Mouse (Mus musculus) small intestine, adult 2 months (tissue): ENCODE data around the gene Hinfp. TPM values are rescaled to one million over a fixed set of nuclear protein-coding genes. Genes with fewer than 3 reads are reported as not detected.

ENCODE experiments used
- H3K27ac ChIP-seq: fragments of 200-500 bp; 2 replicates; pipeline ENCODE4 v1.5.1; 2012; ENCODE audit warnings: low read depth, low read length, control low read depth, inconsistent platforms; ENCODE audit not compliant: insufficient read depth
- H3K27me3 ChIP-seq: fragments of 200-500 bp; 2 replicates; pipeline ENCODE4 v1.6.1; 2012; ENCODE audit warnings: mild to moderate bottlenecking, moderate library complexity, low read length, inconsistent platforms; ENCODE audit not compliant: control insufficient read depth, insufficient read depth
- H3K36me3 ChIP-seq: fragments of 200-500 bp; 2 replicates; pipeline ENCODE4 v1.6.1; 2012; ENCODE audit warnings: mild to moderate bottlenecking, low read length, control low read depth, inconsistent platforms; ENCODE audit not compliant: control insufficient read depth, insufficient read depth
- H3K4me1 ChIP-seq: fragments of 200-500 bp; 2 replicates; pipeline ENCODE4 v1.6.1; 2012; ENCODE audit warnings: low read length, inconsistent platforms, mixed read lengths; ENCODE audit not compliant: control insufficient read depth, insufficient read depth, insufficient read length
- H3K4me3 ChIP-seq: fragments of 200-500 bp; 2 replicates; pipeline ENCODE4 v1.5.1; 2012; ENCODE audit warnings: low read depth, mild to moderate bottlenecking, control low read depth, inconsistent platforms, low read length, moderate library complexity
- CTCF ChIP-seq: fragments of 200-500 bp; IDR thresholded peaks from 2 replicates; pipeline ENCODE4 v1.5.1; 2012; ENCODE audit warnings: low read depth, mild to moderate bottlenecking, control low read depth, inconsistent platforms, low read length, moderate library complexity, mixed read lengths; ENCODE audit not compliant: insufficient replicate concordance, insufficient read length; ENCODE audit errors: extremely low read depth
- POLR2A ChIP-seq: fragments of 200-500 bp; IDR thresholded peaks from 2 replicates; pipeline ENCODE4 v1.6.1; 2012; ENCODE audit warnings: low read depth, mild to moderate bottlenecking, control low read depth, inconsistent platforms, low read length, moderate library complexity
- WGBS: fragments of 180-500 bp; shearing (Covaris S2); methylation state at CpG from one replicate; pipeline ENCODE4 v1.1.7; 2018; 5-methylcytosine and 5-hydroxymethylcytosine counted together
- polyA plus RNA-seq: library from polyadenylated mRNA; depleted of rRNA; stranded (reverse); fragments of >200 nt; gene quantifications from 2 replicates; pipeline ENCODE4 v1.2.3, GENCODE M21; 2012; rRNA removed

Gene Hinfp
- polyA plus RNA-seq, result 20.6 and 20.8 TPM in 2 replicates

DNA sequence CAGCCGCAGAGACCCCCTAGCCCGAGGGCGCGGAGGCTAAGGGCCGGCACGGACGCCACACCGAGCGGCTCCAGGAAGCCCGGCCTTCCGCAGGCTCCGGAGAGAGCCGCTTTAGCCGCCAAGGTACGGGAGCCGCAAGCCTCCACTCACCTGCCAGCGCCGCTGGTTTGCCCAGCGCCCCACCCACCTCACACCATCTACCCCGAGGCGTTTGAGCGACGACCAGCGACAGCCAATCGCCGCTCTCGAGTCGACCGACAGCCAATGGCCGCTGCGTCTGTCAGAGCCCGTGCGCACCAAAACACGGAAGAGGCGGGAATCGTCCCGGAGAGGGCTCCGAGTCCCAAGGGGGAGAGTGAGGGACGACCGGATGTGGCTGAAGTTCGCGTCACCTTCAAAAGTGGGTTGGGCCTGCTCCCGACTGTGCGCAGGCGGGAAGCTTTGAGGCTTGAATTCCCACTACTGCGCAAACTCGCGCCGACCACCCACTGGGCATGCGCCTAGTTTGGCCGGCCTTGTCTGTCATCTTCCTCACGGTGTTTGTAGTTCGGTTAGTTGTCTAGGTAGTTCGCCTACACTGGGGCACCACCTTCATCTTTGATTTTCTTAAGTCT lies at the start of gene Hinfp:
Gene Hinfp (minus strand): TSS at position 206 of the 614 bp plus-strand sequence.
- H3K4me3 ChIP-seq, result peak within 1 kb of the TSS; percentile 83
- TF ChIP-seq POLR2A (peak; percentile 73), CTCF (no peak)
- H3K4me1 ChIP-seq, result peaks cover 6% of the 10 kb centered on the region; the same call in 1 of the 2 replicates
- peaks cover 28% of the 10 kb centered on the region for H3K36me3 ChIP-seq
- peak within 1 kb of the TSS; percentile 71 for H3K27ac ChIP-seq
- whole genome bisulfite sequencing, result under 1% methylated on average over 54 of the region's 54 CpGs
- no peaks in the 10 kb centered on the region for H3K27me3 ChIP-seq

DNA sequence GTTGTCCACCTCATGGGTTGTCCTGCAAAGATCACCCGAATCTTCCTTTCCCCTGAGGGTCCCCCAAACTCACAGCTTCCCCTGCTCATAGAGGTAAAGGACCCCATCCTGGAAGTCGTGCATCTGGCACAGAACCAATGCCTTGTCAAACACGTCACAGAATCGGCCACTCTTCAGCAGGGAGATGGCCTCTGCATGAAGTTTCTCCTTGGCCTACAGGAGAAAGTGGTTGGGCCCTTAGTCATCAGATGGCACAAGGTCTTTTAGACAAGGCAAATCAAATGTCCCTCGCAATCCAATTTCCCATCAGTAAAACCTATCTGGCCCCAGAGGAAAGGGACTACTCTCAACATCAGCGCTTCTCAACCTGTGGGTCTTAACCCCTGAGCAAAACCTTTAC lies 47.7 kb upstream of the Hinfp start:
- no peak overlapping the region for H3K27ac ChIP-seq
- no peak for TF ChIP-seq CTCF
- no peak overlapping the region for H3K4me3 ChIP-seq
- H3K4me1 ChIP-seq, result no peaks in the 10 kb centered on the region
- WGBS, result 92% methylated on average over 6 of the region's 6 CpGs
- H3K27me3 ChIP-seq, result no peaks in the 10 kb centered on the region
- H3K36me3 ChIP-seq, result peaks cover 79% of the 10 kb centered on the region

- Histone ChIP-seq H3K36me3 (peaks cover 77% of the 10 kb centered on the region), H3K27me3 (no peaks in the 10 kb centered on the region), H3K27ac (no peak overlapping the region), H3K4me1 (no peaks in the 10 kb centered on the region), H3K4me3 (no peak overlapping the region)
- TF ChIP-seq POLR2A (no peak), CTCF (no peak)
- WGBS, result 89% methylated on average over 10 of the region's 10 CpGs
These were observed 46.9 kb upstream of the Hinfp start for GRCm38 (mm10) chr9:44352337-44352736.

DNA sequence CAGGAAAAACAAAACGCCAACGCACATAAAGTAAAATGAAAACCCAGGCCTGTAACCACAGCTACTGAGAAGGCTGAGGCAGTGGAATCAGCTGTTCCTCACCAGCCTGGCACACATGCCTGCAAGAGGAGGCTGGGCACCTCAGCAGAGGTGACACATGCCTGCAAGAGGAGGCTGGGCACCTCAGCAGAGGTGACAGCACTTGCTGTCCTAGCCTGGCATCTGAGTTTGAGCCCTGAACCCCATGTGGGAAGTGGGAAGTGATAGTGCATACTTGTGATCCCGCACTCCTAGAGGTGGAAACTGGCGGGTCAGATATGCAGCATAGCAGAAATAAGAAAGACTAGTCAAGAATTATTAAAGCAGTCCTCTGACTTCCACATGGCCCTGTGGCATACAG lies 45.9 kb upstream of the Hinfp start:
- TF ChIP-seq POLR2A, result no peak
- TF ChIP-seq CTCF, result no peak
- Histone ChIP-seq H3K27me3 (no peaks in the 10 kb centered on the region), H3K27ac (no peak overlapping the region), H3K4me3 (no peak overlapping the region), H3K36me3 (peaks cover 69% of the 10 kb centered on the region), H3K4me1 (no peaks in the 10 kb centered on the region)
- 93% methylated on average over 4 of the region's 4 CpGs for WGBS

GRCm38 (mm10) chr9:44348546-44348945 lies 43.1 kb upstream of the Hinfp start:
- Histone ChIP-seq H3K27me3 (no peaks in the 10 kb centered on the region), H3K27ac (no peak overlapping the region), H3K4me3 (no peak overlapping the region), H3K4me1 (no peaks in the 10 kb centered on the region), H3K36me3 (peaks cover 43% of the 10 kb centered on the region)
- 98% methylated on average over 4 of the region's 4 CpGs for WGBS
- no peak for TF ChIP-seq POLR2A
- TF ChIP-seq CTCF, result no peak

- WGBS, result 71% methylated on average over 4 of the region's 4 CpGs
- H3K27ac ChIP-seq, result no peak overlapping the region
- no peaks in the 10 kb centered on the region for H3K27me3 ChIP-seq
- TF ChIP-seq CTCF (no peak), POLR2A (no peak)
- H3K36me3 ChIP-seq, result peaks cover 35% of the 10 kb centered on the region
- H3K4me1 ChIP-seq, result peaks cover 5% of the 10 kb centered on the region; the same call in 1 of the 2 replicates
- H3K4me3 ChIP-seq, result no peak overlapping the region
These were observed 42.1 kb upstream of the Hinfp start for GRCm38 (mm10) chr9:44347621-44348020.

DNA sequence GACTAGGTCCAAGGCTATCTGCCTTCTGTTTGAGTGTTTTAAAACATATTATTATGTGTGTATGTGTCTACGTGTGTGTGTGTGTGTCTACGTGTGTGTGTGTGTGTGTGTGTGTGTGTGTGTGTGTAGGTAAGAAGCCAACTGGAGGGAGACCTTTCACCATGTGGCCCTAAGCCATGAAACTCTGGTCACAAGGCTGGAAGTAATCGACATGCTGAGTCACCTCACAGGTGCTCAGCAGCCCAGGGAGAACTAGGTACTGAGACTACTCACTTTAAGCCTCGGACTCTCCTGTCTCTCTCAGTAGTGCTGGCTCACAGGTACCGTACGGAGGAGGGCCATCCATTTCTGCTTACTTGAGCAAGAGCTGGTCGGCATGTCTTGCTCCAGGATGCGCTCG lies 41.7 kb upstream of the Hinfp start:
- peaks cover 8% of the 10 kb centered on the region; the same call in 1 of the 2 replicates for H3K4me1 ChIP-seq
- H3K27me3 ChIP-seq, result no peaks in the 10 kb centered on the region
- no peak overlapping the region for H3K27ac ChIP-seq
- TF ChIP-seq CTCF (no peak), POLR2A (no peak)
- 84% methylated on average over 9 of the region's 9 CpGs for WGBS
- peaks cover 30% of the 10 kb centered on the region for H3K36me3 ChIP-seq
- no peak overlapping the region for H3K4me3 ChIP-seq
